Mouse (Mus musculus) yolk sac, embryonic 10.5 days (tissue): ENCODE data around the gene Zfp523.
"Not testable (repeated sequence)": the region's sequence is repeated elsewhere in the genome, so short reads cannot be mapped to it uniquely, and the experiment has no call there.

Source experiments
- DNase-seq: peaks from one replicate; pipeline ENCODE4 v3.0.0-alpha.2; 2017; ENCODE audit warnings: low spot score

Zfp523 gene

GRCm38 (mm10) chr17:28212391-28212790 is 35.5 kb downstream of the Zfp523 start:
- DNase-seq: no peak

GRCm38 (mm10) chr17:28213236-28213635 is 36.3 kb downstream of the Zfp523 start:
- DNase-seq: peak; percentile 30

GRCm38 (mm10) chr17:28216791-28217190 is 39.9 kb downstream of the Zfp523 start:
- no peak for DNase-seq

- DNase-seq: no peak
Measured at GRCm38 (mm10) chr17:28217721-28218649, 41.1 kb downstream of the Zfp523 start.

- DNase-seq: not testable (repeated sequence)
Measured at GRCm38 (mm10) chr17:28222463-28222862, 45.5 kb downstream of the Zfp523 start.

- peak; percentile 97 for DNase-seq
Measured at GRCm38 (mm10) chr17:28223561-28224391, 46.8 kb downstream of the Zfp523 start.

- DNase-seq: no peak
Measured at GRCm38 (mm10) chr17:28224615-28225014, 47.7 kb downstream of the Zfp523 start.

- peak; percentile 89 for DNase-seq
Measured at GRCm38 (mm10) chr17:28226014-28226413, 49.1 kb downstream of the Zfp523 start.

- DNase-seq: peak; percentile 16
Measured at GRCm38 (mm10) chr17:28230486-28230885, 53.6 kb downstream of the Zfp523 start.

GRCm38 (mm10) chr17:28231026-28231736 is 54.3 kb downstream of the Zfp523 start:
- DNase-seq: no peak

- DNase-seq: peak; percentile 97
Measured at GRCm38 (mm10) chr17:28232475-28233060, 55.6 kb downstream of the Zfp523 start, which contains the start of gene Ppard. Gene Ppard, plus strand, starts transcription at chr17:28232700.

- DNase-seq: no peak
Measured at GRCm38 (mm10) chr17:28233091-28233731, 56.3 kb downstream of the Zfp523 start.

GRCm38 (mm10) chr17:28234641-28235040 is 57.7 kb downstream of the Zfp523 start:
- no peak for DNase-seq

GRCm38 (mm10) chr17:28235982-28236635 is 59.2 kb downstream of the Zfp523 start:
- no peak for DNase-seq

- DNase-seq: no peak
Measured at GRCm38 (mm10) chr17:28236636-28237015, 59.7 kb downstream of the Zfp523 start.

- DNase-seq: no peak
Measured at GRCm38 (mm10) chr17:28237362-28237761, 60.4 kb downstream of the Zfp523 start.

GRCm38 (mm10) chr17:28237874-28238273 is 60.9 kb downstream of the Zfp523 start:
- DNase-seq: no peak

GRCm38 (mm10) chr17:28240846-28241245 is 63.9 kb downstream of the Zfp523 start:
- no peak for DNase-seq

GRCm38 (mm10) chr17:28242296-28242695 is 65.4 kb downstream of the Zfp523 start:
- DNase-seq: no peak

- no peak for DNase-seq
Measured at GRCm38 (mm10) chr17:28244214-28244613, 67.3 kb downstream of the Zfp523 start.

GRCm38 (mm10) chr17:28244714-28245113 is 67.8 kb downstream of the Zfp523 start:
- DNase-seq: no peak
